Mouse (Mus musculus) heart, embryonic 12.5 days (tissue): ENCODE results near the gene Adcy3. TPM values are rescaled to one million over a fixed set of nuclear protein-coding genes. Genes with fewer than 3 reads are reported as not detected.
A peak's percentile ranks its signal among the peaks of the same experiment; 100 is the strongest.

Source experiments
- ATAC-seq: fragments of 200-750 bp; cut with Nextera tagmentation; 2 replicates; pipeline ENCODE4 v1.8.0; 2017; ENCODE audit warnings: moderate TSS enrichment, moderate library complexity; ENCODE audit not compliant: insufficient number of reproducible peaks, low FRiP score
- H3K27ac ChIP-seq: fragments of 300-500 bp; sonication (generic); 2 replicates; pipeline ENCODE4 v1.5.1; 2016; ENCODE audit warnings: mild to moderate bottlenecking, moderate library complexity; ENCODE audit not compliant: poor library complexity, severe bottlenecking
- H3K27me3 ChIP-seq: fragments of 300-500 bp; sonication (generic); replicated peaks from 2 replicates; pipeline ENCODE4 v1.6.1; 2016; ENCODE audit warnings: mild to moderate bottlenecking, moderate library complexity
- H3K36me3 ChIP-seq: fragments of 300-500 bp; sonication (generic); 2 replicates; pipeline ENCODE4 v1.6.1; 2016; ENCODE audit warnings: mild to moderate bottlenecking, moderate library complexity
- H3K4me1 ChIP-seq: fragments of 300-500 bp; sonication (generic); replicated peaks from 2 replicates; pipeline ENCODE4 v1.6.1; 2016; ENCODE audit warnings: mild to moderate bottlenecking
- H3K4me2 ChIP-seq: fragments of 300-500 bp; sonication (generic); 2 replicates; pipeline ENCODE4 v1.6.1; 2016; ENCODE audit warnings: mild to moderate bottlenecking, moderate library complexity
- H3K4me3 ChIP-seq: fragments of 300-500 bp; sonication (generic); 2 replicates; pipeline ENCODE4 v1.5.1; 2016; ENCODE audit warnings: mild to moderate bottlenecking
- H3K9ac ChIP-seq: fragments of 300-500 bp; sonication (generic); 2 replicates; pipeline ENCODE4 v1.6.1; 2016; ENCODE audit warnings: mild to moderate bottlenecking, moderate library complexity
- H3K9me3 ChIP-seq: fragments of 300-500 bp; sonication (generic); replicated peaks from 2 replicates; pipeline ENCODE4 v1.6.1; 2016; ENCODE audit warnings: mild to moderate bottlenecking, moderate library complexity
- WGBS: fragments of 180-500 bp; shearing (Covaris S2); methylation state at CpG from one replicate; pipeline ENCODE4 v1.1.7; 2016; 5-methylcytosine and 5-hydroxymethylcytosine counted together
- polyA plus RNA-seq: library from polyadenylated mRNA; unstranded; fragments of >200 nt; fragmentation: Nextera tagmentation; extraction: Ambion mirVana; gene quantifications from 2 replicates; pipeline ENCODE4 v1.2.1, GENCODE M21; 2016

Adcy3 gene
- polyA plus RNA-seq: 7.4 and 7.8 TPM in 2 replicates

DNA sequence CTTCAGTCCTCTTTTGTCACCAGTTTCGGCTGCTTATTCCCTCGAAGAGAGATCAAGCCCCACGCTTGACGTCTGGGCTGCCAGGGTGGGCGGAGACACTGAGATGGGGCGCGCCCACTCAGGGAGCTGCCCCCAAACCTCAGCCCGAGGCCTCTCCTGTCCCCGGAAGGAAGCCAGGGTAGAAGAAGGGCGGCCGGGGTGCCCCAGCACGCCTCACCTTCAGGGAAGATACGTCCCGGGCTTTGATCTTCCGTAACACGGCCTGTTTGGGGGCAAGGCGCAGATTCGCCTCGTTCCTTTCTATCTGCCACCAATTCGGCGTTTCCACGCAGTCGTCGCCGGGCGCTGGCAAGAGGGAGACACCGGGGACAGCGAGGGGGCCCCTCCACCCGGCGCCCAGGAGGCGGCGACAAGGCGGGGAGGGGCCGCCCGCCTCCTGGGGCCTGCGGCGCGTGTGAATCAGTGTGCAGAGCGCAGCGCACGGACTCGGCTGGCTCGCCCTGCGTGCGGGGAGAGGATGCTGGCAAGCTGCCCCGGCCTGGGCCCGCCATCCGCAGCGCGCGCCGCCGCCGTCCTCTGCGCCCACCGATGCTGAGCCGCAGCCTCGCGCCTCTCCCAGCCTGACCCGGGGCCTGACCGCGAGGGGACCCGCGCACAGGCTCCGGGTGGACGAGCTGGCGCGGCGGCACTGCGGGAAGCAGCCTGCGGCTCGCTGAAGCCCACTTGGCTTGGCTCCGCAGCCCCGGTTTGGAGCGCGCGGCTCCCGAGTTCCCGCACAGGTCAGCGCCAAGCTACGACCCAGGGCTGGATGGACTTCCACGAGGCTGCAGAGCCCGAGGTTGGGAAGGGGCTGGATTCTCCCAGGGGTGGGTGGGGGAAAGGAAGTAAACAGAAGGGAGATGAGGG lies at the start of gene Adcy3:
Gene Adcy3, plus strand, starts transcription at position 163 of the 906 bp plus-strand sequence.
- under 1% methylated on average over 82 of the region's 83 CpGs for WGBS
- H3K27ac ChIP-seq: no peak within 1 kb of the TSS

DNA sequence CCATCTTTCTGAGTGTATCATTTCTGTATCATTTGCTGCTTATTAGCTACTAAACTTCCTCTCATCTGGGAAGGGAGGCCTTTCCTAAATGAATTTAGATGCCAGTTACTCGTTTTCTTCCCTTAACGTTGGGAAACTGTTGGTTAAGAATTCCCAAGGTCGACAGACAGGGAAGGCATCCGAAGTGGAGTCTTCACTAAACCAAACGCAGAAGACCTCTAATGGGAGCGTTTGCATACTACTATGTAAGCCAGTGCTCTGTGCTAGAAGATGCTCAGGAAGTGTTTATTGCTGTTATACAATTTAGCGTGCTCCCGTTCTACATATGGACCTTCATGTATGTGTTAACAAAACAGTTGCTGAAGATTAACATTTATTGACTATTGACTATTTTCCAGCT lies 49.5 kb upstream of the Adcy3 start:
- H3K4me3 ChIP-seq: no peak overlapping the region
- peak overlapping the region; percentile 98 for H3K27ac ChIP-seq
- H3K27me3 ChIP-seq: no peaks in the 10 kb centered on the region
- H3K9me3 ChIP-seq: no peaks in the 10 kb centered on the region
- ATAC-seq: no peak
- peaks cover 22% of the 10 kb centered on the region for H3K36me3 ChIP-seq
- H3K9ac ChIP-seq: no peak overlapping the region
- peaks cover 12% of the 10 kb centered on the region for H3K4me1 ChIP-seq
- 67% methylated on average over 8 of the region's 8 CpGs for WGBS
- peak overlapping the region; percentile 82; the same call in 1 of the 2 replicates for H3K4me2 ChIP-seq

More for the DNA sequence above, at the start of gene Adcy3:
- no peaks in the 10 kb centered on the region for H3K36me3 ChIP-seq
- peaks cover 26% of the 10 kb centered on the region for H3K4me1 ChIP-seq
- peak within 1 kb of the TSS; percentile 72 for H3K4me3 ChIP-seq
- ATAC-seq: peak; percentile 54
- no peaks in the 10 kb centered on the region for H3K27me3 ChIP-seq
- H3K4me2 ChIP-seq: peak within 1 kb of the TSS; percentile 90
- peak within 1 kb of the TSS; percentile 78 for H3K9ac ChIP-seq
- H3K9me3 ChIP-seq: peaks cover 5% of the 10 kb centered on the region; the same call in 1 of the 2 replicates

DNA sequence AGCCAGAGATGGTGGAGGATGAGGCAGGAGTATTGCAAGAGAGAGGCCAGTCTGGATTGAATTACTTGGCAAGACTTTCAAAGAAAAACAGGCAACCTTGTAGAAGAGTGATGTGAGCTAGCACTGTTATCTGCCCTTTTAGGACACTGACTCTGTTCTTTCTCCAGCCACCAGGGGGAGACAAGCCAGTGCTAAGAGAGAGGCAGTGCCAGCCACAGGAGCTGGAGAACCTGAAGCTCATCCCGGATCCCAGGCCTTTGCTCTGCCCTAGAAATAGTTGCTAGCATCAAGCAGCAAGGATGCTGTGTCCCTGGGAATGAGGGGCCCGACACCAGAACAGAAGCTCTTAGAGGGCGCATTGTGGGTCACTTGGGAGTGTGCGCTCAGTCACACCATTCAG lies 25.5 kb upstream of the Adcy3 start:
- H3K9ac ChIP-seq: no peak overlapping the region
- H3K4me1 ChIP-seq: no peaks in the 10 kb centered on the region
- no peaks in the 10 kb centered on the region for H3K27me3 ChIP-seq
- WGBS: 73% methylated on average over 4 of the region's 4 CpGs
- H3K27ac ChIP-seq: no peak overlapping the region
- no peaks in the 10 kb centered on the region for H3K9me3 ChIP-seq
- no peak overlapping the region for H3K4me3 ChIP-seq
- H3K4me2 ChIP-seq: no peak overlapping the region
- H3K36me3 ChIP-seq: peaks cover 60% of the 10 kb centered on the region
- no peak; the same call in 1 of the 2 replicates for ATAC-seq

DNA sequence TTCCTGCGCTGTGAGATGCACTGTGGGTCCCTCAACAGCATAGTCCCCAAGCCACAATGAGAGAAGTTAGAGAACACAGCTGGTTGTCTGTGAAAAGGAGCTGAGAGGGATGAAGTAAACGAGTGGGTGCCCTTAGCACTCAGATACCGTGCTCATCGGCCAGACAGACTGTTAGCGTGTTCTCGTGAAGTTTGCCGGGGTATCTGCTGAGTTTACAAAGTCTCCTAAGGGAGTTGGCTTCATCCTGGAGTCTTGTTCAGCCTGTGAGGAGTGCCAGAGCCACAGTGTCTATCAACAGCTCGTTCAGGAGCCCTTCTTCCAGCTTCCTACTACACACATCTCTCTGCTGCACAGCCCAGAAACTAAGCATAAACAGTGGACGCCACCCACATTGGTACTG lies 16.8 kb upstream of the Adcy3 start:
- no peak for ATAC-seq

DNA sequence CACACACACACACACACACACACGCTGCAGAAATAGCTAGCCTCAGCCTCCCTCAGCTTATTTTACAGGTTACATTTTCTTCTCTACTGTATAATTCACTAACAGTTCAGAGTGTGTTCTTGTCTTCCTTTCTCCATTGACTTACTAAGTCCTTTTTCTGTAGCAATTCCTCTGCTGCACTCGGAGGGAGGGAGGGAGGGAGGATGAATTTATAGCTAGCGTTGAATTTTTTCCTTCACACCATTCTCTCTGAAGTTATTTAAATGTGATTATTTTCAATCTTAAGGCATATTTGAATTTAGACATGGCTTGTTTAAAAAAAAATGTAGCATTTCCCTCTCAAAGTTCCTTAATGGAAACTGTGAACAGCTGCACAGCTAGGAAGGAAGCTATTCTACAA lies 15.8 kb upstream of the Adcy3 start:
- Histone ChIP-seq H3K4me3 (no peak overlapping the region), H3K9ac (no peak overlapping the region), H3K36me3 (peaks cover 11% of the 10 kb centered on the region), H3K27me3 (no peaks in the 10 kb centered on the region), H3K27ac (peak overlapping the region; percentile 30), H3K9me3 (no peaks in the 10 kb centered on the region), H3K4me2 (no peak overlapping the region), H3K4me1 (peaks cover 22% of the 10 kb centered on the region)
- 87% methylated on average over 3 of the region's 3 CpGs for WGBS
- no peak for ATAC-seq

More for the DNA sequence above, 16.8 kb upstream of the Adcy3 start:
- Histone ChIP-seq H3K36me3 (peaks cover 11% of the 10 kb centered on the region), H3K27me3 (no peaks in the 10 kb centered on the region), H3K27ac (no peak overlapping the region), H3K4me3 (no peak overlapping the region), H3K4me2 (no peak overlapping the region), H3K9ac (no peak overlapping the region), H3K9me3 (no peaks in the 10 kb centered on the region), H3K4me1 (peaks cover 22% of the 10 kb centered on the region)
- WGBS: 47% methylated on average over 9 of the region's 9 CpGs

DNA sequence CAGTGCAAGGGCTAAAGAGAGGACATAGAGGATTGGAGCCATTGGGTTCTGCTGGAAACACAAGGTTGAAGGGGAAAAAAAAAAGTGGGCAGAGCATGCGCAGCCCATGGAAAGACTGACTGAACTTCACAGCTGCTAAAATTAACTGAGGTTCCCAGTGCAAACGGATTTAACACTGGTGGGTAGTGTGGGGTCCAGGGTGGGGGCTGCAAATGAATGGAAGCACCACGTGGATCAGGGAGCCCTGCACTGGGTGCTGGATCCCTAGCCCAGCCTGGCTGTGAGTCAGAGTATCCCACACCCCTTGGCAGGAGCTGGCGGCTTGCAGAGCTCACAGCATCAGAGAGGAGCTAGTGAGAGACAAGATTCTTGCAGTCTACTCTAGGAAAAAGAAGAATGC lies 15.3 kb upstream of the Adcy3 start:
- peak overlapping the region; percentile 30; the same call in 1 of the 2 replicates for H3K27ac ChIP-seq
- H3K4me3 ChIP-seq: no peak overlapping the region
- H3K9ac ChIP-seq: no peak overlapping the region; the same call in 1 of the 2 replicates
- H3K36me3 ChIP-seq: peaks cover 8% of the 10 kb centered on the region
- H3K4me2 ChIP-seq: no peak overlapping the region
- WGBS: 37% methylated on average over 4 of the region's 4 CpGs
- no peaks in the 10 kb centered on the region for H3K27me3 ChIP-seq
- peaks cover 24% of the 10 kb centered on the region for H3K4me1 ChIP-seq
- H3K9me3 ChIP-seq: no peaks in the 10 kb centered on the region
- ATAC-seq: 0 out of 2 replicates have a peak, but pooled peaks have one; percentile 22

DNA sequence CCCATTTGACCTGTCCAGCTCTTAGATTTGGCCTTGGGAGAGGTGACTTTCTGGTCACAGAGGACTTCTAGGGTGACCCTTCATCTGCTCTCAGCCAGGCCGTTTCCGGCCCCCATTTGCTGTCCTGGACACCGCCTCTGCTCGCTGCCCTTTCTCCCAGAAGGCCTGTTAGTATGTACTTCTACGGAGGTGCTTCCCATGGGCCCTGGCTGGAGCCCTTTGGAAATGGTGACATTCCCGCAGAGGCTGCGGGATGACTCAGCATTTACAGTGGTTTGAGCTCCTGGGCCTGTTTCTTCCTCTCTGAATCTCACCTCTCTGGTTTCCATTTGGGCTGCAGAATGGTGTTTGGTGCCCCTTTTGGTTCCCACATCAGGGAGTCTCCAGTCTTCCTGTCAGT lies 5.6 kb upstream of the Adcy3 start:
- Histone ChIP-seq H3K4me1 (peaks cover 7% of the 10 kb centered on the region; the same call in 1 of the 2 replicates), H3K27me3 (no peaks in the 10 kb centered on the region), H3K36me3 (no peaks in the 10 kb centered on the region), H3K9ac (no peak overlapping the region), H3K4me3 (no peak overlapping the region), H3K27ac (no peak overlapping the region), H3K9me3 (peaks cover 7% of the 10 kb centered on the region; the same call in 1 of the 2 replicates), H3K4me2 (no peak overlapping the region)
- 56% methylated on average over 7 of the region's 7 CpGs for WGBS
- ATAC-seq: no peak

DNA sequence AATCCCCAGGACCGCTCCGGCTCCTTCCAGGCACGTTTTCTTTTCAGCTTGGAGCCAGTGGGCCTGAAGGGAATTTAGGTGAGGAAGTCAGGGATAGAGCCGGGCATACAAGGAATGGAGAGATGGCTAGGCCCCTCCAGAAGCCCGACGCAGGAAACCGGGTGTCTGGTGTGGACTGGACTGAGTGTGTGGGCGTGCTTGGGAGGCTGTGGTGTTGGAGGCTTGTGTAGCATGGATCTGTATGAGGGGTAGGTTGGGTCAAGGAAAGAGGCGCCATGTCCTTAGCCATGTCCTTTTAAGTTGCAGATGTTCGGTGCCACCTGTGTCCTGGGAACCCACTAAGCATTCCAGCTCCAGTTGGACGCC lies 927 bp downstream of the Adcy3 start:
- Histone ChIP-seq H3K9ac (peak overlapping the region; percentile 78), H3K4me3 (peak overlapping the region; percentile 72), H3K27ac (no peak overlapping the region), H3K4me1 (peaks cover 26% of the 10 kb centered on the region), H3K36me3 (no peaks in the 10 kb centered on the region), H3K4me2 (peak overlapping the region; percentile 90), H3K9me3 (peaks cover 5% of the 10 kb centered on the region; the same call in 1 of the 2 replicates), H3K27me3 (no peaks in the 10 kb centered on the region)
- no peak for ATAC-seq
- 19% methylated on average over 11 of the region's 11 CpGs for WGBS

DNA sequence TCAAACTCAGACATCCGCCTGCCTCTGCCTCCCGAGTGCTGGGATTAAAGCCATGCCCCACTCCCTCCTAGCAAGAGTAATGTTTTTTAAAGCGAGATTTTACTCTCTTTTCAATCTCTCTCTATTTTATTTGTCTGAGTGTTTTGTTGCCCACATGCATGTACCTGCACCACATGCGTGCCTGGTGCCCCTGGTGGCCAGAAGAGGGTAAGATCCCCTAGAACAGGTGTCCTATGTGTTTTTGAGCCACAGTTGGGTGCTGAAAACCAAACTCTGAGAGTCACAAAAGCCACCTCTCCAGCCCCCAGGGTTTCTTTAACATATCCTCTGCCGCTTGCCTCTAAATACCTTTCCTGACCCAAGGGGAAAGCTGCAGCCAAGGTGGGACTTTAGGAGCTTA lies 10.3 kb downstream of the Adcy3 start:
- 83% methylated on average over 5 of the region's 5 CpGs for WGBS
- H3K27ac ChIP-seq: no peak overlapping the region

DNA sequence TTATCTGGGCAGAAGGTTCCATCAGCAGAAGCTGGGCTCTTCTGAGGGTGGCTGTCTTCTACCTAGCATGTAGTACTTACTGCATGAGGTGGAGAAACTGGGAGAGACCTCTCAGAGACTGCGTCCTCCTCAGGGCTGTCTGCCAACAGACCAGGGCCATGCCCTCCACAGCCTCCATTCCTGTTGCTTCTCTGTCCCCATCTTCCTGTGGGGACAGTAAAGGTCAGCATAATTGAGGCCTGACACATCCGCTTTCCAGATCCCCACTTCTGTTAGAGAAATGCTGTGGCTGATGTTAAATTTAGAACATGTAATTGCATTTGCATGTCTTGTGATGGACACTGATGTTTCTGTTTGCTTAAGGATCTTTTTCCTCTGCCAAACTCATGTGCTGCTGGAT lies 18.0 kb downstream of the Adcy3 start:
- Histone ChIP-seq H3K4me2 (no peak overlapping the region), H3K27me3 (no peaks in the 10 kb centered on the region), H3K9me3 (no peaks in the 10 kb centered on the region), H3K4me3 (no peak overlapping the region), H3K4me1 (peaks cover 12% of the 10 kb centered on the region), H3K27ac (no peak overlapping the region), H3K9ac (no peak overlapping the region), H3K36me3 (no peaks in the 10 kb centered on the region)
- 50% methylated on average over 2 of the region's 2 CpGs for WGBS
- no peak for ATAC-seq

More for the DNA sequence above, 10.3 kb downstream of the Adcy3 start:
- no peak for ATAC-seq
- H3K36me3 ChIP-seq: no peaks in the 10 kb centered on the region
- H3K4me3 ChIP-seq: no peak overlapping the region
- no peak overlapping the region for H3K9ac ChIP-seq
- no peak overlapping the region for H3K4me2 ChIP-seq
- peaks cover 8% of the 10 kb centered on the region for H3K4me1 ChIP-seq
- no peaks in the 10 kb centered on the region for H3K27me3 ChIP-seq
- H3K9me3 ChIP-seq: no peaks in the 10 kb centered on the region

DNA sequence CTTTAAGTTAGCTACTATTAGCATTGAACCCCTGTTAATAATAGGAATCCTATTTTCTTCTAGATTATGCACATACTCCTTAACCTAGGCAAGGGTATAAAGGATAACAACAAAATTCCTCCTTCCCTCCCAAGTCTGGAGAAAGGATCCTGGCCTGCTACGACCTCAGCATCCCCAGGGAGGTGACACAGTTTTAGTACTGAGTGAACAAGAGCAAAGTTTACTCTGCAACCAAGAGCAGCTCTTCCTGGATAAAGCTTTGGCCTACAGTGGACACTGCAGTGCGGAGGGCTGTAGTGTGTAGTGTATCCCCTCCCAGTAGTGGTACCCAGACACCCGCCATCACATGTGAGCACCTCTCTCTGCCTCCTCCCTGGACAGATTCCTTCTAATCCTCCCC lies 19.1 kb downstream of the Adcy3 start:
- no peaks in the 10 kb centered on the region for H3K27me3 ChIP-seq
- H3K9me3 ChIP-seq: no peaks in the 10 kb centered on the region
- WGBS: 89% methylated on average over 3 of the region's 3 CpGs
- no peak overlapping the region for H3K4me2 ChIP-seq
- ATAC-seq: no peak
- no peaks in the 10 kb centered on the region for H3K36me3 ChIP-seq
- H3K27ac ChIP-seq: no peak overlapping the region
- peaks cover 12% of the 10 kb centered on the region for H3K4me1 ChIP-seq
- H3K4me3 ChIP-seq: no peak overlapping the region
- H3K9ac ChIP-seq: no peak overlapping the region
